Mouse (Mus musculus) heart, adult 9 months (tissue): Measurements from ENCODE around the gene Rgl1.
"Not testable (repeated sequence)": the region's sequence is repeated elsewhere in the genome, so short reads cannot be mapped to it uniquely, and the experiment has no call there.

Experiments used
- DNase-seq, 2 experiments: peaks; one replicate each; pipeline ENCODE4 v3.0.0; 2022; ENCODE audit warnings: low spot score in 2 of 2

Gene Rgl1

DNA sequence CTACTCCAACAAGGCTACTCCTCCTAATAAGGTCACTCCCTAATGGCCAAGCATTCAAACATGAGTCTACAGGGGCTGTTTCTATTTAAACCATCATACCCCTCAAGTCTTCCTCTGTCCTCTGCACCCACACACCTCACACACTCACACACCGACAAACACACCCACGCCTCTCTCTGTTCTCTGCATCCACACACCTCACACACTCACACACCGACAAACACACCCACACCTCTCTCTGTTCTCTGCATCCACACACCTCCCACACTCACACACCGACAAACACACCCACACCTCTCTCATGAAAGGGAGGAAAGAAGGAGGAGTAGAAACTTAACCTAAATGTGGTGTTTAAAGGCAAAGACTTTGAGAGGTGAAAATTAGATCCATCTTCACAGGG is 106.2 kb downstream of the Rgl1 start:
- DNase-seq, result no peak

DNA sequence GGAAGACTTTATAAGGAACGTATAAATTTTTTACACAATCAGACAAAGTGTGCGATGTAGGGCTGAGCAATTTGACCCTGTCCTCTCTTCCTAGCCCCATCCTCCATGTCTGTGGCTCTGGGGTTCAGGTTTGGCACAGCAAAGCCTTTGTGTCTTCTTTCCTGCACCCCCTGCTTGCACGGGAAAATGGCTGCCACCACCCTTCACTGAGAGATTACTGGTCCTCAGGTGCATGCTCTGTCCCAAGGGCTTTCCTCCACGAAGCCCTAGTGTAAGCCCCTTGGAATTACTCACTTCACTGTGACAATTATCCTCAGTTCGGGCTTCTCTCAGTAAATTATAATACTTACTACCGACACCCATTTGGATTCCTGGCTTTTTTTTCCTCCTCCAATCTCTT is 109.5 kb downstream of the Rgl1 start:
- no peak for DNase-seq

DNA sequence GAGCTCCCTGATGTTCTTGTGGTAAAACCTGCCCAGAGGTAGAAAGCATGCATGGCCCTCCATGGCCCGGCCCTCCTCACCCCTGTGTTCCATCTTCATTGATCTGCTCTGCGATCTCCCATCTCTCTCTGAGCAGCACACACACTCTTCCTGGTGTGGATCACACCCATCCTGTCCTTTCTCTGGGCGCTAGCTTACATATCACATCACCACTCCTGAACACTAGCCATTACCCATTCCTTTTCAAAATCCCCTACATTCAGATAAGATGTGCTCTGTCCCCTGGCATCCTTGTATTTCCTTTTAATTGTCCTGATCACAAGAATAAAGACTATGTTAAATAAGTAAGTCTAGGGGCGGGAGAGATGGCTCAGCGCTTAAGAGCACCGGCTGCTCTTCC is 111.3 kb downstream of the Rgl1 start:
- DNase-seq, result no peak

DNA sequence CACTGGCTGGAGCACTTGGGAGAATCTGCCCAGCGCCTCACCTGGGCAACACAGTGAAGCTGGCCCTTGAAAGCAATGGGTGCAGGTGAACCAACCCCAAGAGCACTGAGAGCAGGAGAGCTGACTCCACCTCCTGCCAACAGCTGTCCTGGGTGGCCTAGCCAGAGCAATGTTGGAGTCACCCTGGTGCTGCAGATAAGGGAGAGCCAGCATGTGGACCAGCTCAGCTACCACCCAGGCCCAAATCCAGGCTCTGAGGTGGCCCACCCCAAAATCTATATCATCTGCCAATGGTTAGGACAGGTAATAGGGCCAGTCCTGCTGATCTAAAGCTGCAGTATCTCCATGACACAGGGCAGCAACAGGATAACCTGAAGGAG is 114.7 kb downstream of the Rgl1 start:
- no peak for DNase-seq

DNA sequence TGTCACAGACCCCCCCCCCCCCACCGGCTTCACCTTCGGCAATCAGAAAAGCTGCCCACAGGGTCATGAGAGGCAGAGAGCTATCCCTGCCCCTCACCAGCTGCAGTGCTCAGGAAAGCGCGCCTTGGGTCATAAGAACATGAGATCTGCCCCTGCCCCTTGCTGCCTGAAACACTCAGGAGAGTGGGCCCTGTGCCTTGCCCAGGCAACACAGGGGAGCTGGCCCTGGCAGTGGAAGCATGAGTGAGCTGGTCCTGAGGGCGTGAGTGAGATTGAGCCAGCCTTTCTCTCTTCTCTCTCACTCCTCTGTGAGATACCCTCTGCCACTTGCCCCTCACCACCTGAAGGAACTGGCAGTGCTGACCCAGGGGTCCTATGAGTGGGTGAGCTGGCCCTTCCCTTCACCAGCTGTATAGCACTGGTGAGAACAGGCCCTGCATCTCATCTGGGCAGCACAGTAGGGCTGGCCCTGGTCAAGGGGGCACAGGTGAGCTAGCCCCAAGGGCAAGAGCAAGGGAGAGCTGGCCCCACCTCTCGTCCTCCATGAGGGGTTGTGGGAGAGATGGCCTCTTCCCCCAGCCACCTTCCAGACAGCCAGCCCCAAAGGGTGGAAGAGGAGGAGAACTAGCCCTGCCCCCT is 115.2 kb downstream of the Rgl1 start:
- no peak for DNase-seq

DNA sequence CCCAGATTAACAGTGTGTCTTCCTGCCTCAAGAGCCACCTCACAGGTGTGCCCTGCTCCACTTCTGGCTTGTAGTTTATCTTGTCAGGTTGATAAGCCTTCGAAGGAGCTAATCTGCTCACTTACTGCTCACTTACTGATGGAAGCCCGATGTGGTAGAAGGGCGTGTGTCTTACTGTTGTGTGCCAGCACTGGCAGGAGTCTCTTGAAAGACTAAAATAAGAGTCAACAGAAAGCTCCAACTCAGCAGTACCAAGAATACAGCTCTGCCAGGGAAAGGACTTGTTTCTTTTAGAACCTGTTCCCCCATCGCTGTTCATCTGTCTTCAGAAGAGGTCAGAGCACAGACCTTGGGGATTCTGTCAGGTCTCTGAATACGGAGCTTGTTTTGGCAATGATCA is 118.1 kb downstream of the Rgl1 start:
- no peak for DNase-seq

DNA sequence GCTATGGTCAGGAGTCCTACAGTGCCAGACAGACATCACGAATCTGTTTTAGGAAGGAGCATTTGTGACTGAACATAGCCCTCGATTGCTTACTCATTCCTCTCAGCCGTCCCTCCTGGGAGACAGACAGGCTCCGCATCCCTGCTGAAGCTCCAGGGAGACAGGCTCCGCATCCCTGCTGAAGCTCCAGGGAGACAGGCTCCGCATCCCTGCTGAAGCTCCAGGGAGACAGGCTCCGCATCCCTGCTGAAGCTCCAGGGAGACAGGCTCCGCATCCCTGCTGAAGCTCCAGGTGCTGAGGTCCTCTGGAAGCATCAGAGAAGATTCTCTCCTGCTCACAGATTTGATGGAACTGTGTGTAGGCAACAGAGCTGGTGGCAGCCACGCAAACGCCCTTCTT is 123.9 kb downstream of the Rgl1 start:
- DNase-seq, result not testable (repeated sequence)

DNA sequence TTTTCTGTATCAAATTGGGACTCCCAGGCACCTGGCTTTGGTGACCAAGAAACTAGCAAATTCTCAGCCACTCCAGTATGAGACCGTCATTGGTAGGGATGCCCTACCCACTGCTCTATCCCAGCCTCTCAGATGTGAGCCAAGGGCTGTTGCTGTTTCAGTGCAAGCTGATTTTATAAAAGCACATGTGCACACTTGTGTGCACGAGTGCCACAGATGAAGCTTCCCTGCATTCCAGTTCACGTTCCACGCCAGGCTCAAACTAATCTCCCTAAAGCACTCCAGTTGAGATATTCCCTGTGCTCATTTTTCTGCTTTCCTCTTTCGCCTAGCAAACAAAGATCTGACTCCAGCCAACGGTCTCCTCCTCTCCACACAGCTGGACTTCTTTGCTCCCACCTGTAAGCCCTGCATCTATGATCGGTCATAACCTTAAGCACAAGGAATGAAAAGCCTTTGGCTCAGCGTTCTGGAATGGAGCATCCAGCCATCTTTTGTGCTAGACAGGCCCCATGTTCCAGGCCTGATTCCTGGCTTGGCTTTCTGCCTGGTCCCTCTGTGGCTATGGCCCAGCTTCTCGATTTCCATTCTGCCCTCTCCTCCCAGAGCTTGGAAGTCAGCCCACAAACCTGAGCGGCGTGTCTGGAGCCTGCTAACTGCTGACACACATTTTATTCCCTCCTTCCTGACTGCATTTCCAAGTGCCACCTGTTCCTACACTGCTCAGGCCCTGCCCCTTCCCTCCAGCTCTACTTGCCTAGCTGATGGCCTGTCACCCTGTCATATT is 125.8 kb downstream of the Rgl1 start:
- peak; percentile 70 to 82 for DNase-seq

DNA sequence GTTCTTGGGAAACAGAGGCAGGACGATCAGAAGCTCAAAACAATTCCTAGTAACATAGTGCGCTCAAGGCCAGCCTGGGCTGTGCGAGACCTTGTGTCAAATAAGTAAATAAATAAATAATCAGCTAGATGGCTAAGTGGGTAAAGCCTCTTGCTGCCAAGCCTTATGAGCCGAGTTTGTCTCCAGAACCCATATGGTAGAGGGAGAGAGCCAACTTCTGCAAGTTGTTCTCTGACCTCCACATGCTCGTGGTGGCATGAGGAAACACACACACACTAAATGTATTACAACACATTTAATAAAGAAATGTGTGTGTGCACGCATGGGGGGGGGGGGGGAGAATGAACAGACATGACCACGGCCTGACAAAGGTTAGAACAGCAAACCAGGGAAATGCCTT is 126.8 kb downstream of the Rgl1 start:
- no peak for DNase-seq

DNA sequence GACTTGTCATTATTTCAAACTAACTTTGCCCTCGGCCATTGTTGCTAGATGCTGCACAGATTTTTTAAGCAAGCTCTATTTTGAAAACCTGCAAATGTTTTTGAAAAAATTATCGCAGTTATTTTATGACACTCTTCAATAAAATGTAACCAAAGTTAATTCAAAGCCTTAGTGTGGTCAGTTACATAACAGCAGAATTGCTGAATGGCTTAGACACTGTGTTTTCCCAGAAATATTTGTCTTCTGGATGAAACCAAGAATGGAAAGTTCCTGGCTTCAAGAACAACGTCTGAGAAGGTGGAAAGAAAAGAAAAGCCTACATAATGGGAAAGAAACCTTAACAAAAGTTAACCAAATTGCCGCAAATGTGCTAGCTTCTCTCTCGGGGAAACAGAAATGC is 131.5 kb downstream of the Rgl1 start:
- no peak for DNase-seq

DNA sequence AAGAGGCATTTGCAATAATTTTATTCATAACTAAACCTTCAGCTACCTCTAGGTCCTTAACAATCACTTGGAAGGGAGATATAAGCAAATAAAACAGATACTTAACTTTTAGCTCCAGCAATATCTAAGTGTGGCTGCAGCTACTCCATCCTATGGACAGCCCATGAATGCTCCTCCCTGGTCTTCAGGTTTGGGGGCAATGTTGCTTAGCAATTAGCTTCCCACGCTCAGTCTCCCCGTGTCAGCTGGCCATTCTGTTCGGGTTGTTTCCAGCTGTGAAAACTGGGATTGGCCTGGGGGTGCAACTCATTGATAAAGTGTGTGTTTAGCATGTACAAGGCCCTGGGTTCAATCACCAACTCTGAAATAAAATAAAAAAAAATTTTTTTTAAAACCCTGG is 136.4 kb downstream of the Rgl1 start:
- no peak for DNase-seq

DNA sequence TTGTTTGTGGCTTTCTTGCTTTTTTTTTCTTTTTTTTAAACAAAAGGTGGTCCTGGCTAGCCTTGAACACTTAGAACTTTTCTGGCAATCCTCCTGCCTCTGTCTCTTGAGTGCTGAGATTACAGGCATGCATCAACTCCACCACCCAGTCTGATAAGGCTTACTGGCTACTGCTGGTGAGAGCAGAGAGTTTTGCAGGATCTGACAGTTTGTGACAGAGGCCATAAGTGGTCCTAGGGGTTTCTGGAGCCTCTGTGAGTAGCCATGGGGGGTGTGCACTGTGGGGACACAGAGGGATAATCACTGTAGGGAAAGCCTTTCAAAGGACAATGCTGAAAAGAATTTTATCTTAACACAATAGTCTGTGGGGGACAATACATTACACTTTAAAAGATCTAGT is 140.5 kb downstream of the Rgl1 start:
- DNase-seq, result no peak

DNA sequence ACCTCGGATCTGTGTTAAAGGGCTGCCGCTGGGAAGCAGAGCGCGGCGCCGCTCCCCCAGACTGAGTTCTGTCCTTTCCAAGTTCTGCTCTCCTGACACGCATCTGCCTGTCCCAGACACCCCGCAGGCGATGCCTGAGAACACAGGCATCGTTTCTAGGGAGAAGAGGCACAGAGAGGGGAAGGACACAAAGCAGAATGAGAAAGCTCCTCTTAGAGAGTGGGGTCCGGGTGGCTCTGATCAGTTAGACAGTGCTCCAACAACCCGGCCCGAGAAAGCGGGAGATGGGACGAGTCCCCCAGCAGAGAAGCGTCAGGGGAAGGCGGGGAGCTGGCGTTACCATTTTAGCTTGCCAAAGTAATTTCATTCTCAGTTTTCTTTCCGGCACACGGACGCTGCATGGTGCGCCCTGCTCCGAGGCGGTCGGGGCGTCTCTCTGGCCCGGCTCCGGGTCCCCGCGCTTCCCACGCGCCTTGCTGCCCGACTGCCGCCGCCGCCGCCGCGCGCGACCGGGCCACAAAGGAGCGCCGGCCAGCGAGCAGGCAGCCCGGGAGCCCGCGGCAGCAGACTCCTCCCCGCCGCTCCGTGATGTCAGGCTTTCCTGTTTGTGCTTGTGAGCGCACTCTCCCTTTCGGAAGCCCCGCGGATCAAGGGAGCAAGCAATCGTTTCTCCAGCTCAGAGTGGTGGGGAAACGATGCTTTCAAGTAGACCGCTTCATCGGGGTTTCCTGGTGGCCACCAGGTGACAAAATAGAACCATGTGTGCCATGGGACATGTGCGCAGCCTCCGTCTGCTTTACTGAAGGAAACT is 141.3 kb downstream of the Rgl1 start:
- DNase-seq, result peak; percentile 86 to 88

DNA sequence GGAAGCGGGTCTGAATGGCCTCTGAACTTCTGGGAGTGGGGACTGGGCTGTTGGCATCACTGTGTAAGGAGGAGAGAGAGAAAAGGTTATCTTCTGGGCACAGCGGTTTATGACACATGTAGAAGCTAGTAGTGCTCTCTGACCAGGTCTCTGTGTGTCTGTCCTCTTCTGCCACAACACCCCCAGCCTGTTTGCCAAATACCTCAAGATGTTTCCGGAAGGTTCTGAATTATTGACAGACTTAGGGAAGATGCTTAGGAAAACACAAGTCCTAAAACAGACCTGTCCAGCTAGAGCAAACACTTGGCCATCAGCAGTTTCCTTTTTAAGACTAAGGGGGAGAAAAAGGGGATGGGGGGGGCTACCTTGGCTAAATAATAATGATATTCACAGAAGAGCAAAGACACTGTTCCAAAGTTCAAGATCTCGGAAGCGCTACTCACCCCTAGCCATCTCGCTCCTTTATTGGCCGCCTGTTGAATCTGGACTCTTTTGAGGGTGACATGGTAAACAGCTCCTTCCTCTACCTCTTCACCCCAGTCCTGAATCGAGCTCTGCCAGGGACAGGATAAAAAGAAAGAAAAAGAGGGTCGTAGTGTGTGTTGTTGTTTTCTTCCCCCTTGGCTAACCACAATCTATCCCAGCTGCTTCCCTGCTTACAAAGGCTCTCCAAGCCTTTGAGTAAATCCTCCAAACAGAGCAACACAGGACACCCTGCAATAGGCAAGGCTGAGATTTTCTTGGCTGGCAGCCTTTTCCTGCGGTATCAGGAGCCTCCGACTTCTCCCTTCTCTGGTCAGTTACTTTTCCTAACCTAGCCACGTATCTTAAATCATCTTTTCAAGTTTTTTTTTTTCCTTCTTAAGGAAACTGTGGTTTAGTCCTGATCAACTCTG is 142.5 kb downstream of the Rgl1 start:
- peak; percentile 48 to 63 for DNase-seq

DNA sequence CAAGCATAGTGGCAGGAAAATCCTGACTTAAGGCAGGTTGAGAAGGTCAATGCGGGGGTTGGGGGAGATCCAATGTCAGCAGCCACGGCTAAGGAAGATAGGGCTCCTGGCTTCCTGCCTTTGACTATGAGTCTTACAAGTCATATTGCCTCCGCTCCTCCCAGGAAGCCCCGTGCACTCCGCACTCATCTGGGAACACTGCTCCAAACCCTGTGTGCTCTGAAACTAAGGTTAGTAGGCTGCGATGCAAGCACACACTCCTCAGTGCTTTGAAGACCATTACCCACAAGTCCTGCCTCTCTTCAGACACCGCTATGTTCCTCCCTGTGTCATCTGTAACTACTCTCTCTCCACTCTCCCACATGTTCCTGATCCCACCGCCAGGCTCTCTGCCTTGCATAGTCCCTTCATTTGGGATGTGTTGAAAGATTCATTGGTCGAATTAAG is 143.4 kb downstream of the Rgl1 start:
- peak; percentile 65 to 71 for DNase-seq

DNA sequence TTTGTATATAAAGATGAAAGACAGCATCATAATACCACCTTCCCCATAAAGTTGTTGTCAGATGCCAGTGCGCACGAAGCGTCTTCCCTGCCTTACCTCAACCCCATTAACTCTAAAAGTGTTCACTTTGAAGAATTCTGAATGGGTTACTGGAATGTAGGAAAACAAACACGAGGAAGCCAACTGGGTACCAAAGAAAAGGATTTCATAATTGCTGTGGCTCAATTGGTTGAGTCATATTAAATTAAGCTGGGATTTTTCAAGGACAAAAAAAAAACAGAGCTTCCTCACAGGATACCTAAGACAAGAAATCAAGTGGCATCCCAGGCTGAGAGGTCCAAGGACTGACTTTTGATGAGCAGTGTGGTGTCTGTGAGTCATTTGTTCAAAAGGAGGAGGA is 144.5 kb downstream of the Rgl1 start:
- no peak for DNase-seq

DNA sequence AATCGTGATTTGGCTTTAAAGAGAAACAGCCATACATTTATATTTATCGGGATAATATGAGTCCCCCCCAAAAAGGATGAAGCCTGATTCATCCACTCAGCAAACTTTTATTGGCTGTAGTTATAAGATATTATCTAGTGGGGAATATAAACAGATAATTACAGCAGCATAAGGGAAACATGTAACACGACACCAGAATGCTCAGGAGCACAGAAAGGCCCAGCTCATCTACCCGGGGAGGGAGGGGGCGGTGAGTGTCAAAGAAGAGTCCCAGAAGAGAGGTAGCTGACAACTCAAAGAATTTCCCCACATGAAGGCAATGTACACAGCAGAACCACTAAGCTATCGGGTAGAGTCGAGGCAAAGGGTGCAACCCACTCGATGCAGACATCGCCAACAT is 146.8 kb downstream of the Rgl1 start:
- DNase-seq, result no peak

DNA sequence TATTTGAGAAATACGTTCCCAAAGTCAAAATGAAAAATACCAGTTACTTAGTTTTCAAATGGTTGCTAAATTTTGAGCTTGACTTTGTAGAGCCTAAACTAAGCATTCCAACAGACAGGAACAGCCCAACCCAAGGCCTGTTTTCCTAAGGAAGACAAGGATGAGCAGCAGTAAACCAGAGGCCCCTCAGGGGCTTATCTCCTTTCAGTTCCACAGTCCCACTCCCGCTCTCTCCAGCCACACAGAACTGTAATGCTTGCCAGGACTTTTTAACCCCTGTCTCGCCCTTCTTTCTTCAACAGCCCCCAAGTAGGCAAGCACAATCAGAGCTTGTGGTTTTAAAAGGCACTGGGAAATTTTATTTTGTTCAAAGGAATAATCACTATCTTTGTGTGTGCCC is 147.3 kb downstream of the Rgl1 start:
- no peak for DNase-seq

DNA sequence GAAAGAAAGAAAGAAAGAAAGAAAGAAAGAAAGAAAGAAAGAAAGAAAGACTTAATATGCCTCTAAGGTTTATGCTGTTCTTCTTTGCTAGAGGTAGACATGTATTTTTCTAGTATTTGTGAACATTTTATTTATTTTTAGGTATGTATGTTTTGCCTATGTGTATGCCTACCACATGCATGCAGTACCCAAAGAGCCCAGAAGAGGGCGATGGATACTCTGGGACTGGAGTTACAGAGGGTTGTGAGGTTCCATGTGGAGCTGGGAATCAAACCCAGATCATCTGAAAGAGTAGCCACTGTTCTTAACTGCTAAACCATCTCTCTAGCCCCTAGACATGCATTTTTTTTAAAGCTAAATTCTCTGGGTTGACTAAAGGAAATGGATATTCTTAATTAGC is 147.8 kb downstream of the Rgl1 start:
- DNase-seq, result no peak

DNA sequence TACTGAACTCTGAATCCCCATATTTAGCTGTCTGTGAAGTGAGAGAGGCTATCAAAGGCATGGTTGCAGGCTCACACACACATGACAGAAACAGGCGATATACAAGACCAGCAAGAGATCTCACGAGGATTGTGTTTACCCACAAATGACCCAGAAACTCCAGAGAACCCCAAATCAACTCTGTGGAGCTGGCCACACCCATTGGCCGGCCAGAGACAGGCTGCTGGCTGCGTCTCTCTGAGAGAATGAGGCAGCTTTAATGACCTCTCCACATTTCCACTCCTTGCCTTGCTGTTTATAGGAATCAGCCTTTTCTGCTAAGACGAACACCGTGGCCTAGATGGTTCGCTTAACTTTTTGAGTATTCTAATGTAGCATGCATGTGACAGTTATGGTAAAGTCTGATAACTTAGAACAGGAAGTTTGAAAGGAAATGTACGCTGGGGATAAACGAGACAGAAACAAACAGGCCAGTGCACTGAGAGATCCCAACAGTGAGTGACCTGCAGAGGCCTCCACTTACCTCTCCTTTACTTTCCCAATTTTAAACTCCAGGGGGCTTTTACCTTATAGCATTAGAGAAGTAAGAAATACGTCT is 148.3 kb downstream of the Rgl1 start:
- DNase-seq, result peak; percentile 41 to 49

DNA sequence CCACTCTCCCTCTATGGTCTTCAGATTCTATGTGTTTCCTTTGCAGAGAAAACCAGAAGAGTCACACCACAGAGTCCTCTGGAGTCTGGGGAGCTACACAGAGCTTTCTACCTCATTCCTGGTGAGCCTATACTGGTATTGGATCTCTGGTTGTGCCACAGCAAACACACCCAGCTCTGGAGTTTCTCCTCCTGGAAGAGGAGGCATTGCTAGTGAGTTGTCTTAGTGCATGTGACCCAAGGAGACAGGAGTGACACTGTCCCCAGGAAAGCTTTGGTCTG is 149.4 kb downstream of the Rgl1 start:
- DNase-seq, result no peak
